Mouse (Mus musculus) midbrain, embryonic 12.5 days (tissue): ENCODE measurements around the gene Gys1. TPM values are rescaled to one million over a fixed set of nuclear protein-coding genes. Genes with fewer than 3 reads are reported as not detected.
A peak's percentile ranks its signal among the peaks of the same experiment; 100 is the strongest.
"Not testable (repeated sequence)": the region's sequence is repeated elsewhere in the genome, so short reads cannot be mapped to it uniquely, and the experiment has no call there.

ENCODE experiments used
- ATAC-seq: fragments of 200-750 bp; cut with Nextera tagmentation; 2 replicates; pipeline ENCODE4 v1.8.0; 2017; ENCODE audit warnings: low read depth, moderate TSS enrichment, moderate library complexity; ENCODE audit not compliant: low FRiP score
- H3K27ac ChIP-seq: fragments of 300-500 bp; sonication (generic); replicated peaks from 2 replicates; pipeline ENCODE4 v1.5.1; 2016; ENCODE audit warnings: mild to moderate bottlenecking
- H3K27me3 ChIP-seq: fragments of 300-500 bp; sonication (generic); 2 replicates; pipeline ENCODE4 v1.6.1; 2016; ENCODE audit warnings: mild to moderate bottlenecking
- H3K36me3 ChIP-seq: fragments of 300-500 bp; sonication (generic); 2 replicates; pipeline ENCODE4 v1.6.1; 2016
- H3K4me1 ChIP-seq: fragments of 300-500 bp; sonication (generic); 2 replicates; pipeline ENCODE4 v1.6.1; 2016
- H3K4me2 ChIP-seq: fragments of 300-500 bp; sonication (generic); replicated peaks from 2 replicates; pipeline ENCODE4 v1.6.1; 2016; ENCODE audit warnings: mild to moderate bottlenecking, moderate library complexity
- H3K4me3 ChIP-seq: fragments of 300-500 bp; sonication (generic); 2 replicates; pipeline ENCODE4 v1.5.1; 2016; ENCODE audit warnings: mild to moderate bottlenecking
- H3K9ac ChIP-seq: fragments of 300-500 bp; sonication (generic); replicated peaks from 2 replicates; pipeline ENCODE4 v1.6.1; 2016; ENCODE audit warnings: mild to moderate bottlenecking, moderate library complexity
- H3K9me3 ChIP-seq: fragments of 300-500 bp; sonication (generic); 2 replicates; pipeline ENCODE4 v1.6.1; 2016; ENCODE audit warnings: mild to moderate bottlenecking
- WGBS: fragments of 180-500 bp; shearing (Covaris S2); methylation state at CpG from one replicate; pipeline ENCODE4 v1.1.7; 2016; 5-methylcytosine and 5-hydroxymethylcytosine counted together
- polyA plus RNA-seq: library from polyadenylated mRNA; unstranded; fragments of >200 nt; fragmentation: Nextera tagmentation; extraction: Ambion mirVana; gene quantifications from 2 replicates; pipeline ENCODE4 v1.2.1, GENCODE M21; 2016

The Gys1 gene
- polyA plus RNA-seq, 1 experiment from 2014 or later: 32.4 TPM

GRCm38 (mm10) chr7:45446589-45446988 is 11.9 kb downstream of the Gys1 start:
- Histone ChIP-seq H3K4me2 (no peak overlapping the region), H3K4me1 (no peaks in the 10 kb centered on the region), H3K4me3 (no peak overlapping the region), H3K9ac (no peak overlapping the region), H3K27ac (no peak overlapping the region), H3K36me3 (peaks cover 51% of the 10 kb centered on the region), H3K27me3 (no peaks in the 10 kb centered on the region), H3K9me3 (no peaks in the 10 kb centered on the region)
- ATAC-seq: no peak

GRCm38 (mm10) chr7:45447325-45447990 is 12.8 kb downstream of the Gys1 start:
- ATAC-seq: no peak
- H3K4me1 ChIP-seq: no peaks in the 10 kb centered on the region
- no peaks in the 10 kb centered on the region for H3K9me3 ChIP-seq
- no peak overlapping the region for H3K27ac ChIP-seq
- peaks cover 55% of the 10 kb centered on the region for H3K36me3 ChIP-seq
- H3K27me3 ChIP-seq: no peaks in the 10 kb centered on the region
- no peak overlapping the region for H3K4me3 ChIP-seq
- H3K4me2 ChIP-seq: no peak overlapping the region
- H3K9ac ChIP-seq: no peak overlapping the region
- 41% methylated on average over 11 of the region's 11 CpGs for WGBS

- ATAC-seq: no peak
- Histone ChIP-seq H3K27ac (no peak overlapping the region), H3K27me3 (no peaks in the 10 kb centered on the region), H3K9me3 (no peaks in the 10 kb centered on the region), H3K9ac (no peak overlapping the region), H3K36me3 (peaks cover 53% of the 10 kb centered on the region), H3K4me3 (no peak overlapping the region), H3K4me1 (no peaks in the 10 kb centered on the region), H3K4me2 (no peak overlapping the region)
- WGBS: 89% methylated on average over 1 of the region's 1 CpGs
Measured at GRCm38 (mm10) chr7:45449974-45450373, 15.3 kb downstream of the Gys1 start.

GRCm38 (mm10) chr7:45451344-45451982 is 16.8 kb downstream of the Gys1 start:
- Histone ChIP-seq H3K4me1 (0 out of 2 replicates have a peak, but pooled peaks cover under 1% of the 10 kb centered on the region), H3K9ac (no peak overlapping the region), H3K4me2 (no peak overlapping the region), H3K36me3 (peaks cover 52% of the 10 kb centered on the region), H3K27me3 (no peaks in the 10 kb centered on the region), H3K4me3 (no peak overlapping the region), H3K27ac (no peak overlapping the region), H3K9me3 (no peaks in the 10 kb centered on the region)
- 56% methylated on average over 23 of the region's 23 CpGs for WGBS
- peak; percentile 74 for ATAC-seq

- Histone ChIP-seq H3K4me3 (no peak overlapping the region), H3K4me1 (peaks cover 21% of the 10 kb centered on the region), H3K36me3 (peaks cover 54% of the 10 kb centered on the region), H3K27ac (no peak overlapping the region), H3K27me3 (no peaks in the 10 kb centered on the region), H3K9ac (no peak overlapping the region), H3K9me3 (no peaks in the 10 kb centered on the region), H3K4me2 (no peak overlapping the region)
- WGBS: 94% methylated on average over 15 of the region's 15 CpGs
- no peak for ATAC-seq
Measured at GRCm38 (mm10) chr7:45454971-45455370, 20.3 kb downstream of the Gys1 start.

- Histone ChIP-seq H3K9me3 (no peaks in the 10 kb centered on the region), H3K27me3 (no peaks in the 10 kb centered on the region), H3K4me2 (no peak overlapping the region), H3K36me3 (peaks cover 57% of the 10 kb centered on the region), H3K4me3 (no peak overlapping the region), H3K4me1 (peaks cover 32% of the 10 kb centered on the region), H3K27ac (peak overlapping the region; percentile 44; the same call in 1 of the 2 replicates), H3K9ac (no peak overlapping the region)
- no peak for ATAC-seq
- 82% methylated on average over 13 of the region's 13 CpGs for WGBS
Measured at GRCm38 (mm10) chr7:45455932-45456696, 21.5 kb downstream of the Gys1 start.

- no peaks in the 10 kb centered on the region for H3K27me3 ChIP-seq
- H3K4me2 ChIP-seq: peak overlapping the region; percentile 82
- H3K9ac ChIP-seq: peak overlapping the region; percentile 91; the same call in 1 of the 2 replicates
- WGBS: 57% methylated on average over 9 of the region's 9 CpGs
- no peaks in the 10 kb centered on the region for H3K9me3 ChIP-seq
- H3K27ac ChIP-seq: peak overlapping the region; percentile 44
- peak overlapping the region; percentile 87 for H3K4me3 ChIP-seq
- peaks cover 54% of the 10 kb centered on the region for H3K36me3 ChIP-seq
- H3K4me1 ChIP-seq: peaks cover 37% of the 10 kb centered on the region
- ATAC-seq: no peak
Measured at GRCm38 (mm10) chr7:45456721-45457203, 22.1 kb downstream of the Gys1 start.

GRCm38 (mm10) chr7:45457204-45458060 is 22.8 kb downstream of the Gys1 start:
- peaks cover 40% of the 10 kb centered on the region for H3K4me1 ChIP-seq
- peak overlapping the region; percentile 44 for H3K27ac ChIP-seq
- H3K36me3 ChIP-seq: peaks cover 55% of the 10 kb centered on the region
- peak overlapping the region; percentile 87 for H3K4me3 ChIP-seq
- H3K9ac ChIP-seq: peak overlapping the region; percentile 91
- no peak for ATAC-seq
- 67% methylated on average over 10 of the region's 10 CpGs for WGBS
- no peaks in the 10 kb centered on the region for H3K27me3 ChIP-seq
- H3K9me3 ChIP-seq: no peaks in the 10 kb centered on the region
- H3K4me2 ChIP-seq: peak overlapping the region; percentile 82

GRCm38 (mm10) chr7:45458748-45459563 is 24.3 kb downstream of the Gys1 start:
- ATAC-seq: peak; percentile 72
- under 1% methylated on average over 42 of the region's 43 CpGs for WGBS
- H3K36me3 ChIP-seq: peaks cover 62% of the 10 kb centered on the region
- peak overlapping the region; percentile 91 for H3K9ac ChIP-seq
- H3K27me3 ChIP-seq: no peaks in the 10 kb centered on the region
- peaks cover 40% of the 10 kb centered on the region for H3K4me1 ChIP-seq
- H3K4me2 ChIP-seq: peak overlapping the region; percentile 82
- no peaks in the 10 kb centered on the region for H3K9me3 ChIP-seq
- H3K4me3 ChIP-seq: peak overlapping the region; percentile 87
- H3K27ac ChIP-seq: peak overlapping the region; percentile 93

GRCm38 (mm10) chr7:45459564-45460140 is 25.0 kb downstream of the Gys1 start, which contains the start of gene Ftl1:
TSS of gene Ftl1 (minus strand) at chr7:45459884.
- Histone ChIP-seq H3K4me2 (peak within 1 kb of the TSS; percentile 82), H3K9ac (peak within 1 kb of the TSS; percentile 91), H3K36me3 (peaks cover 62% of the 10 kb centered on the region), H3K4me3 (peak within 1 kb of the TSS; percentile 87), H3K4me1 (peaks cover 40% of the 10 kb centered on the region), H3K27ac (peak within 1 kb of the TSS; percentile 93)
- WGBS: under 1% methylated on average over 37 of the region's 37 CpGs
- H3K27me3 ChIP-seq, H3K9me3 ChIP-seq: not testable (repeated sequence)
- peak; percentile 97 for ATAC-seq
